Mouse (Mus musculus): ENCODE data around the gene Esrra. TPM values are rescaled to one million over a fixed set of nuclear protein-coding genes. Genes with fewer than 3 reads are reported as not detected.
A peak's percentile ranks its signal among the peaks of the same experiment; 100 is the strongest.

The Esrra gene
- 23.1 and 29.4 TPM in 2 replicates for polyA plus RNA-seq (2016; fragmentation: Nextera tagmentation; extraction: Ambion mirVana)

- Histone ChIP-seq H3K36me3 (peaks cover 8% of the 10 kb centered on the region; the same call in 1 of the 2 replicates), H3K4me3 (peak within 1 kb of the TSS; percentile 86), H3K9me3 (no peaks in the 10 kb centered on the region), H3K4me1 (peaks cover 60% of the 10 kb centered on the region), H3K27me3 (ENCODE audit: insufficient read depth, poor library complexity, severe bottlenecking) (peaks cover 45% of the 10 kb centered on the region), H3K27ac (peak within 1 kb of the TSS; percentile 96)
- peak; percentile 100 for DNase-seq (ENCODE audit: low spot score)
- under 1% methylated on average over 62 of the region's 66 CpGs for WGBS
Measured at GRCm38 (mm10) chr19:6921647-6922567, at the start of gene Esrra. Esrra (minus strand) TSS chr19:6921813.

- DNase-seq (ENCODE audit: low spot score) = no peak
- no peaks in the 10 kb centered on the region for H3K9me3 ChIP-seq
- peak overlapping the region; percentile 89 for H3K27ac ChIP-seq
- H3K27me3 ChIP-seq (ENCODE audit: insufficient read depth, poor library complexity, severe bottlenecking) = no peaks in the 10 kb centered on the region
- H3K36me3 ChIP-seq = peaks cover 15% of the 10 kb centered on the region
- H3K4me1 ChIP-seq = peaks cover 60% of the 10 kb centered on the region
- 19% methylated on average over 11 of the region's 11 CpGs for WGBS
- H3K4me3 ChIP-seq = peak overlapping the region; percentile 76
Measured at GRCm38 (mm10) chr19:6970460-6971085, 49.0 kb upstream of the Esrra start.

GRCm38 (mm10) chr19:6969665-6970381 lies 48.2 kb upstream of the Esrra start:
- peak; percentile 85 for DNase-seq (ENCODE audit: low spot score)
- Histone ChIP-seq H3K27me3 (ENCODE audit: insufficient read depth, poor library complexity, severe bottlenecking) (no peaks in the 10 kb centered on the region), H3K4me1 (peaks cover 60% of the 10 kb centered on the region), H3K36me3 (peaks cover 23% of the 10 kb centered on the region), H3K9me3 (no peaks in the 10 kb centered on the region), H3K4me3 (peak overlapping the region; percentile 76), H3K27ac (peak overlapping the region; percentile 89)
- under 1% methylated on average over 55 of the region's 55 CpGs for WGBS

DNA sequence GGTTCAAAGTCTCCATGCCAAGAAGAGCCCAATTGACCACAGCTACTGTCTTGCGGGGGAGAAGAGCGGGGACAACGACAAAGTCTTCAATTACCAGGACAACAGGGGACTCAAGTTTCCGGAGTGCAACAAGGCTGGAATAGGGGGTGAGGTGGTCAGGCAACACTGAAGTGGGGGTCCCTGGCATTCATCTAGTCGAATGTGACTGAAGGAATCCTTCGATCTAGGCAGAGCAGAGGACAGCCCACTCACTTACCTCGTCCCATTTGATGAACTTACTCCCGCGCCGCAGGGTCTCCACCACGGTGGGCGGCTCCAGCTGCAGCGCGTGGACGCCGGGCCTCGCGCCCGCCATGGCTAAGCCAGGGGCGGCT lies 47.7 kb upstream of the Esrra start:
- H3K4me3 ChIP-seq = peak overlapping the region; percentile 76
- WGBS = 2% methylated on average over 20 of the region's 20 CpGs
- no peaks in the 10 kb centered on the region for H3K9me3 ChIP-seq
- no peaks in the 10 kb centered on the region for H3K27me3 ChIP-seq (ENCODE audit: insufficient read depth, poor library complexity, severe bottlenecking)
- peak overlapping the region; percentile 89 for H3K27ac ChIP-seq
- peaks cover 59% of the 10 kb centered on the region for H3K4me1 ChIP-seq
- peaks cover 28% of the 10 kb centered on the region for H3K36me3 ChIP-seq
- DNase-seq (ENCODE audit: low spot score) = no peak

DNA sequence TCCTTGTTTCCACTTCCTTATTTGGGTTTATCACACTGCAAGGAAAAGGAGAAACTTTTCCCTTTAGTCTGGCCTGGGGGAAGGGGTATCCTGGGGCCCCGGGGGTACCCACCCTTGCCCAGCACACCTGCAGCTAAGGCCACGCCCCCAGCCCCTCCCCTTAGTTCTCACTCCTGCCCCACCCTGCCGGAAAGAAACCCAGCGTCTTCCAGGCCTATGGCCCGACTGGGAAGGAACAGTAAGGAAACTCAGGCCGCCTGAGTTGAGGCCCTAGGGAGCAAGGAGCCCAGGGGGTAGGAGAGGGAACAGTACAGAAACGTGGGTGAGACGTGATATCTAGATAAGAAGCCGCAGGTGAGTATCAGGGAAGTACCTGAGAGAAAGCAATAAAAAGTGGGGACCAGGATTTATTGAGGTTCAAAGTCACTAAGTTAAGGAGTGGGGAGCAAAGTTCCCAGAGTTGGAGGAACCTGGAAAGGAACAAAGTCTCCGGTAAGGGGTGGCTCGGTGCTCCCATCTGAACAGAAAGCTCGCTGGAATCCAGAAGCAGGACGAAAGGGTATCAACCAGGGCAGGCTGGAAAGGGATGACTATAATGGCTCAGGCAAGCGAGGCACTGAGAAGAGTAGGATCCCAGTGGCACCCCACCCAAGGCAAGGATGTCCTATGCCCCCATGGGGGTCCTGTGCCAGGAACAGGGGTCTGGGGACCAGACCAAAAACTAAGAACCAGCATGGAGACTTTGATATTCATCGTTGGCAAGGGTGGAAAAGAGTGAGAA lies 47.1 kb upstream of the Esrra start:
- no peak for DNase-seq (ENCODE audit: low spot score)
- H3K4me3 ChIP-seq = peak overlapping the region; percentile 76
- H3K27me3 ChIP-seq (ENCODE audit: insufficient read depth, poor library complexity, severe bottlenecking) = no peaks in the 10 kb centered on the region
- H3K27ac ChIP-seq = peak overlapping the region; percentile 89
- peaks cover 53% of the 10 kb centered on the region for H3K4me1 ChIP-seq
- H3K36me3 ChIP-seq = peaks cover 34% of the 10 kb centered on the region
- H3K9me3 ChIP-seq = no peaks in the 10 kb centered on the region
- 8% methylated on average over 15 of the region's 15 CpGs for WGBS

DNA sequence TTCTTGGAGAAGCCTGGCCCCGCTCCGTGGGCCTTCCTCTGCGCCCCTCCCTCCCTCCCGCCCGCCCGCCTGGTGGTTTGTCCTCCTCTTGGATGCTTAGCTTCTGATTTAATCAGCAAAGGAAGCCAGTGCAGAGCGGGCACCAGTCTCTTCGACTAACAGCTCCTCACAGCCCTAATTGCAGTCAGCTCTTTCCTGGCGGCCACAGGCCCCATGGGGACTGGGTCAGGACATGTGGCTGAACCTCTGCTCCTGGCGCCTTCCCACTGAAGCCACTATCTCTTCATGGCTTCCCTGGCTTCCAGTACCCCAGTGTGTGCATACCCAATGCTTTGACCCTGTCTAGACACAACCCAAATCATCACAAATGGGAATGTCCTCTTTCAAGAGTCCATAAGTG lies 34.8 kb upstream of the Esrra start:
- Histone ChIP-seq H3K27me3 (ENCODE audit: insufficient read depth, poor library complexity, severe bottlenecking) (no peaks in the 10 kb centered on the region), H3K9me3 (no peaks in the 10 kb centered on the region), H3K4me1 (peaks cover 40% of the 10 kb centered on the region), H3K4me3 (no peak overlapping the region), H3K27ac (no peak overlapping the region), H3K36me3 (peaks cover 70% of the 10 kb centered on the region)
- 61% methylated on average over 9 of the region's 10 CpGs for WGBS
- no peak for DNase-seq (ENCODE audit: low spot score)

DNA sequence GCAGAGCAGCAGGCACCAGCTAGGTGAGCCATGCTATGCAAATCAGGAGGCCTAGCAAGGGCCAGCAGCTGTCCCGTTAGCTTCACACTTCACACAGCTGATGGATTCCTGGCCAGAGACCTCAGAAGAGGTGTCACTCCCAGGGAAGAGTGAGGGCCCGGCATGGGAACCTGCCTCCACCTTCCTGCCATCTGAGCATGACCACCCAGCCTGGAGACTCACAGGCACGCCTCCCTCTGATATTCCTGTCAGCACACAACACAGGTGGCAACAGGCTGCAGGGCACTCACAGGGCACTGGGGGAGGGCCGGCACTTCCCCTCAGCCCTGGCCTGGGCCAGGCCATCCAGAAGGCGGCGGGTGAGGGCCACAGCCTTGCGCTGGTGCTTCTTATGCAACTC lies 33.8 kb upstream of the Esrra start:
- Histone ChIP-seq H3K9me3 (no peaks in the 10 kb centered on the region), H3K27me3 (ENCODE audit: insufficient read depth, poor library complexity, severe bottlenecking) (no peaks in the 10 kb centered on the region), H3K4me3 (no peak overlapping the region), H3K4me1 (peaks cover 40% of the 10 kb centered on the region), H3K27ac (peak overlapping the region; percentile 42; the same call in 1 of the 2 replicates), H3K36me3 (peaks cover 65% of the 10 kb centered on the region)
- 65% methylated on average over 7 of the region's 7 CpGs for WGBS
- DNase-seq (ENCODE audit: low spot score) = no peak

- H3K27me3 ChIP-seq (ENCODE audit: insufficient read depth, poor library complexity, severe bottlenecking) = no peaks in the 10 kb centered on the region
- 60% methylated on average over 9 of the region's 9 CpGs for WGBS
- H3K4me3 ChIP-seq = peak overlapping the region; percentile 5; the same call in 1 of the 2 replicates
- H3K9me3 ChIP-seq = no peaks in the 10 kb centered on the region
- peaks cover 57% of the 10 kb centered on the region for H3K36me3 ChIP-seq
- no peak for DNase-seq (ENCODE audit: low spot score)
- peaks cover 53% of the 10 kb centered on the region for H3K4me1 ChIP-seq
- peak overlapping the region; percentile 59; the same call in 1 of the 2 replicates for H3K27ac ChIP-seq
Measured at GRCm38 (mm10) chr19:6954046-6954445, 32.4 kb upstream of the Esrra start.

DNA sequence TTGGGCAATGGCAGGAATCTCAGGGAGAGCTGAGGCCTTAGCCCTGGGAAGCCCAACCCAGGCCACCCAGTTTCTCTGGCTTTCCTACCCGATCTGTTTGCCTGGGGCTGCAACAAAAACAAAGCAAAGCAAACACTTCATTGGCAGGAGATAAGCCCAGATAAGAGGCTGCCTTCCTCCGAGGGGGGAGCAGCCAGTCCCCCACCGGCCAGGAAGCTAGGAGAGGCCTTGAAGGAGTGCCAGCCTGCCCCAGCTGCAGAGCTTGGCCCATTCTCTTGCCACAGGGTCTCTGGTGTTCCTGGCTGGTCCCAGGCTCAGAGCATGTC lies 31.1 kb upstream of the Esrra start:
- peak overlapping the region; percentile 73 for H3K4me3 ChIP-seq
- H3K9me3 ChIP-seq = no peaks in the 10 kb centered on the region
- H3K27ac ChIP-seq = peak overlapping the region; percentile 90
- no peaks in the 10 kb centered on the region for H3K27me3 ChIP-seq (ENCODE audit: insufficient read depth, poor library complexity, severe bottlenecking)
- H3K4me1 ChIP-seq = peaks cover 54% of the 10 kb centered on the region
- no peak for DNase-seq (ENCODE audit: low spot score)
- peaks cover 51% of the 10 kb centered on the region for H3K36me3 ChIP-seq
- WGBS = 2% methylated on average over 3 of the region's 3 CpGs

DNA sequence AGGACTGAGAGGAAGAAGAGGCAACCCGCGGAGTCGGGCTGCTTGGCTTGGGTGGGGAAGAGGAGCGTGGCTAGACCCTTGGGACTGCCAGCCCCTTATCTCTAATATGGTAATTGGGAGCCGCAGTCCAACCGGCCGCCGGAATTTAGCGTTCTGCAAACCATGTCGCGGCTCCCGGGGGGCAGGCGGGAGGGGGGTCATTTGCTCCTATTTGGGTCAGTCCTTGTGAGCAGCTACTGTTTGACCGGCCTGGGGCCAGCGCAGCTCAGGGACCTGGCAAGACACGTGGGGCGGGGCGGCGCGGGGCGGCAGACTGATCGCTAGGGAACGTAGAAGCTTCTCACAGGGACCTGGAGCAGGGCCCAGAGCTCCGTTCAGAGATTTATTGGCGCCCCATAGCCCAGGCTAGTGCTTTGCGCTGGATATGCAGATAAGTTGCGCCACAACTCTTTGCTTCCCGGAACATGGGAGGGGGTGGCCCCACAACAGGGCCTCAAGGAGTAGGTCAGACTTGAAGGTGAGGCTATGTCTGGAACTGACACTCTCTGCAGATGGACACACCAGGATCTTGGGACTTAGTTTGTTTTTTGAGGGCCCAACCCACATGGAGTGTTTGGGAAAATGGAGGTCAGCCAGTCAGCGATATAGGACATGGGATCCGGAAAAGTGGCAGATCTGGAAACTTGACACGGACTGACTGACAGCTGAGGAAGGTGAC lies 30.5 kb upstream of the Esrra start:
- Histone ChIP-seq H3K4me3 (peak overlapping the region; percentile 73), H3K36me3 (peaks cover 46% of the 10 kb centered on the region), H3K27ac (peak overlapping the region; percentile 90), H3K4me1 (peaks cover 54% of the 10 kb centered on the region), H3K9me3 (no peaks in the 10 kb centered on the region), H3K27me3 (ENCODE audit: insufficient read depth, poor library complexity, severe bottlenecking) (no peaks in the 10 kb centered on the region)
- peak; percentile 86 for DNase-seq (ENCODE audit: low spot score)
- WGBS = under 1% methylated on average over 31 of the region's 31 CpGs

- peak overlapping the region; percentile 90 for H3K27ac ChIP-seq
- H3K36me3 ChIP-seq = peaks cover 42% of the 10 kb centered on the region
- no peaks in the 10 kb centered on the region for H3K9me3 ChIP-seq
- no peaks in the 10 kb centered on the region for H3K27me3 ChIP-seq (ENCODE audit: insufficient read depth, poor library complexity, severe bottlenecking)
- peak; percentile 96 for DNase-seq (ENCODE audit: low spot score)
- WGBS = under 1% methylated on average over 35 of the region's 35 CpGs
- H3K4me1 ChIP-seq = peaks cover 54% of the 10 kb centered on the region
- H3K4me3 ChIP-seq = peak overlapping the region; percentile 73
Measured at GRCm38 (mm10) chr19:6951381-6951968, 29.9 kb upstream of the Esrra start.
